Mouse (Mus musculus) cerebellum, adult 2 months (tissue): ENCODE measurements around the gene Mcf2l.

Experiments
- CTCF ChIP-seq: fragments of 200-500 bp; IDR thresholded peaks from 2 replicates; pipeline ENCODE4 v1.5.1; 2011; ENCODE audit warnings: low read depth, mild to moderate bottlenecking, control low read depth, low read length, moderate library complexity, borderline replicate concordance; ENCODE audit not compliant: insufficient read depth
- POLR2A ChIP-seq: fragments of 200-500 bp; IDR thresholded peaks from 2 replicates; pipeline ENCODE4 v1.6.1; 2011; ENCODE audit warnings: low read length, control low read depth, borderline replicate concordance; ENCODE audit not compliant: insufficient read depth

DNA sequence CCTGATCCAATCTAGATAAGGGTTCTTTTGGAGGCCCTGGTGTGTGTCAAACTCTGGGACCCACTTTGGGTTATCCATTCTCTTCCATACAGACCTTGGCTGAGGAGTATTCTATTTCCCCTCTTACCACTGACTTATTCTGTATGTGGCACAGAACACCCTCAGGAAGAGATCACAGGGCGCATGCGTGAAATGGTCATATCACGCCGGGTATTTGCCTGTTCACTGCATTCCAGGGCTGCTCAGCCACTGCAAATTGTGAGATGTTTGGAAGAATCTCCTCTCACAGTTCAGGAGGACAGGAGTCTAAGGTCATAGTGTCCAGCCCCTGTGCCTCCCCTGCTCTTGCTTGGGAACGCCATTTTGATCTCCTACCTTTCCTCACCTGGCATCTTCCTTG, 3.0 kb upstream of the Mcf2l start:
- TF ChIP-seq CTCF: no peak
- no peak for TF ChIP-seq POLR2A
